Mouse (Mus musculus) testis, postnatal 14 days (tissue): Measurements from ENCODE around the gene Dnajc6.

ENCODE experiments used
- DNase-seq: peaks from one replicate; pipeline ENCODE4 v3.0.0; 2021; ENCODE audit warnings: low spot score

Gene Dnajc6

GRCm38 (mm10) chr4:101689645-101690044 lies 193.2 kb downstream of the Dnajc6 start:
- no peak for DNase-seq
